Mouse (Mus musculus) MEL (cell line): ENCODE measurements at regions not wholly inside any gene's neighbourhood (a gene's known extent, or its start where the extent isn't known, plus 50 kb on each side); places are given as distances from the start of the nearest gene placed in this dataset.

Experiments
- TCF12 ChIP-seq: IDR thresholded peaks from 2 replicates; pipeline ENCODE4 v1.6.1; 2014; ENCODE audit warnings: low read depth, mild to moderate bottlenecking, inconsistent platforms, low read length, improper control_type of control experiment, moderate library complexity
- ZNF384 ChIP-seq: IDR thresholded peaks from 2 replicates; pipeline ENCODE4 v1.6.1; 2012; ENCODE audit warnings: low read depth, mild to moderate bottlenecking, inconsistent platforms, low read length, improper control_type of control experiment

- TF ChIP-seq ZNF384: no peak
- TF ChIP-seq TCF12: no peak
Observed at GRCm38 (mm10) chr4:8084954-8085639, 153.7 kb downstream of the Car8 start.
